Mouse (Mus musculus) right cerebral cortex, postnatal 4 days (tissue): ENCODE measurements around the gene Elf4.
"Not testable (repeated sequence)": the region's sequence is repeated elsewhere in the genome, so short reads cannot be mapped to it uniquely, and the experiment has no call there.

Source experiments
- DNase-seq: peaks from one replicate; pipeline ENCODE4 v3.0.0-alpha.2; 2022

Gene Elf4

GRCm38 (mm10) chrX:48462754-48463507 is at the start of gene Elf4:
Elf4 (minus strand) TSS chrX:48463132.
- DNase-seq, result peak; percentile 62

DNA sequence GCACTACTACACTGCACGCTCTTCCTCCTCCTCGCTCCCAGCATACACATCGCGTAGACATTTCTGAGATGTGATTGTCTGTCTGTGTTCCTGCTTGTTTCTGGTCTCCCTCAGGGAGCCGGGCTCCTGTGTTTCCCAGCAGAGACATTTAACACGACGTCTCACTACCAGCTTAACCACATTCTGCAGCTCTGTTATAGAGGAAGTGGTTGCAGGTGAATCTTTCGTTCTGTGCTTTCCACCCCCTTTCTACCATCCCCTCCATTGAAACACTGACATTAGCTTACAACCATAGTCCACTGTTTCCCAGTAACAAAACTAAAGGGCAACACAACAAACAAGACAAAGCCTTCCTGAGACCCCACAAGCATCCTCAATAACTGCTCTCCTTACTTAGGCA is 30.8 kb upstream of the Elf4 start:
- no peak for DNase-seq

DNA sequence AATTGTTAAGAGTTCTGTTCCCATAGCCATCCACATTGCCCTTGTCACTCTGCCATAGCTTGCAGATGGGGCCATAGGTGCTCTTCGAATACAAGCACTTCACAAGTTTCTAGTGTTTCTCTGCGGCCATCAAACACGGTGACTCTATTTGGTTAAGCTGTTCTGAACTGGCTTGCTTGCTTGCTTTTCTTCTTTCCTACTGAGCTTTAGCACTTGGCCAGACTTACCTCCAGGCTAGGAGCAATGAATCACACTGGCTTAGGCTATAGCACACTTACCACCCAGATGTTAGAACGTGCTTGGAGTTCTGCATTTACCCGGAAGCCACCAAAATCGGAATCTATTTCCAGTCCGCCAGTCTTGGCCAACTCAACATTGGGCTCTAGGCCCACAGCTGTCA is 18.8 kb upstream of the Elf4 start:
- no peak for DNase-seq

- no peak for DNase-seq
These were observed 18.2 kb upstream of the Elf4 start for GRCm38 (mm10) chrX:48481095-48481494.

DNA sequence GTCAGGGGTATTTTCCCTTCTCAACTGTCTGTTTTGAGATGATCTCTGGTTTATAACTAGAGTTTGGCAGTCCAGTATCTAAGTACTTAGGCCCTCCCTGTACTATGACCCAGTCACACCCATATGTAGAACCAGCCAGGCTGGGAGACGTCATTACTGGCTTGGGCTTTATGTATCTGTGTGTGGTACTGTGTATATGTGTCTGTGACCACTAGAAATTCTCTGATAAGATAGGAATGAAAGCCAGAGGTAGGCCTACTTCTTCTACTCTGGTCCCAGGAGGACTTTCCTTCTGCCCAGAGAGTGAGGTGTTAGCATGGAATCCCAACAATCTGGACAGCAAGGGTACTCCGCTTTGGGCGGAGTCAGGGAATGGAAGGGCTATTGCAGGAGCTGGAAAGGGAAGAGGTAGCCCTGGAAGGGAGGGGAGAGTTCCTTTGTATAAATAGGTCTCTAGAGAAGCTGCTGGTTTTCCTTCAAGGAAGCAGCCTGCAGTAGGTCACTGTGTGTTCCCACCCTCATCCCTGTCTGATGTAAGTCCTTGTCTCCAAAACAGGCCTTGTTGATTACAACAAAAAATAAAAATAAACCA is 4.5 kb upstream of the Elf4 start:
- no peak for DNase-seq

DNA sequence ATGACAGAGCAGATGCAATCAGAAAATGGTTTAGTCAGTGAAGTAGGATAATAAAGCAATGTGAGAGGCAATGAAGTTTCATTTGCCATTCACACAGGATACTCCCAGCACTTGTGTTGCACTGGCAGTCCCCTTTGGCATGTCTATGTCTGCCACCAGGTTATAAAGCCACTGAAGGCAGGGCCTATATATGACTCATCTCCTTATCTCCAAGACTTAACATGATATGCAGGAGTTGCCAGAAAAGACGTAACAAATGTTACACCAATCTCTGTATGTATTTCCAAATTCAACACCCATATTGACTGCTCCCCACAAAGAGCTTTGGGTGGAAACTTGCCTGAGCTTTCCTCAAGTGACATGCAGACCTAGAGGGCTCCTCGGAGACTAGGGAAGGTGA is 3.2 kb upstream of the Elf4 start:
- DNase-seq, result no peak

DNA sequence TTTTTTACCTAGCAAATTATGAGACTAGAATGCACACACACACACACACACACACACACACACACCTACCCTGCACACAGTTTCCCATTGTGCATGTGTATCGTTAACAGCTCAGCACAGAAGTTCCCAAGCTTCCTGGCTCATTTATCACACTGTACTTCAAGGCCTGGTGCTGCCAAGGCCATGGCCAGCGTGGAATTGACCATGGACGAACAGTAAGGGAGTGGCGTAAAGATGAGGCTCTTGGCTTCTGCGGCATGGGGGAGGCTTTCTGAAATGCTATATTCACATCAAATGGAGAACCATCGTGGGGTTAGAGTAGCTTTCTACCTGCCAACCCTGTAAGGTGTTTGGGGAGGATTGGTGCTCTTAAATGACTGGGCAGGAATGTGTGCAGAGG is 1.5 kb upstream of the Elf4 start:
- DNase-seq, result no peak

GRCm38 (mm10) chrX:48463636-48464035 is 704 bp upstream of the Elf4 start:
- DNase-seq, result no peak

- DNase-seq, result no peak
These were observed 635 bp downstream of the Elf4 start for GRCm38 (mm10) chrX:48462297-48462696.

GRCm38 (mm10) chrX:48461006-48461405 is 1.9 kb downstream of the Elf4 start:
- no peak for DNase-seq

- DNase-seq, result no peak
These were observed 2.4 kb downstream of the Elf4 start for GRCm38 (mm10) chrX:48460496-48460895.

- no peak for DNase-seq
These were observed 6.0 kb downstream of the Elf4 start for GRCm38 (mm10) chrX:48456956-48457355.

DNA sequence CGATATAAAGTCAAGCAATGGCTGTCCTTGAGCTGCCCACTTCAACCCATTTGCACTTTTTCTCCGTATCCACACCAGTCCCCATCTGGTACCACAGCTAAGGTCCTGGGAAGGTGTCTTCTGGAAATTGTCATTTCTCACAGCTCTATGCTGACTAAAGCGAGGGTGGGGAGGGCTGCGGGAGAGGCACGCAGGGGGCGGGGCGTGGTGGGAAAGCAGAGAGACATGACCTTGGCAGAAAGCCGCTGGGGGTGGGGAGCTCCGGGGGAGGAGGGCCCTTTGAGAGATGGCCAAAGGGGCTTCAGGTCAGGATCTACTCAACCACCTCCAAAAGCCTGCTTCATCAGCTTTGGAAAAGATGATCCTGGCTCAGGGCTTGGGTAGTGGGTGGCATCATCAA is 7.9 kb downstream of the Elf4 start:
- no peak for DNase-seq

DNA sequence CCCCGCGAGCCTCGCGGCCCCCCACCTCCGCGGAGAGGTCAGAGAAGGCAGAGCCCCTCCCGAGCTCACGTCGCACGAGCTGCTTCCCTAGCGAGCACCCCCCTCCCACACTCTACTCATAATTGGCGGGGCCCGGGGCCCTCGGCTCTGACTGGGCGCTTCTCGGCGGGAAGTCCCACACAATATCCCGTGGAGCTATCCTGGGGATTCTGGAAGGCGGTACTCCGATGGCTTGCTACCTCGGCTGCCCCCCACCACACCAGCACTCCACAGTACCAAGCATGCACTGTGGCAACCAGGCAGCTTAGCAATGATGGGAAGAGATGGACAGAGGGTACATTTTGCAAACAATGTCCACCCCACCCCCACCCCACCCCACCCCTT is 8.4 kb downstream of the Elf4 start:
- no peak for DNase-seq

- DNase-seq, result peak; percentile 16
These were observed 9.0 kb downstream of the Elf4 start for GRCm38 (mm10) chrX:48453736-48454494.

- no peak for DNase-seq
These were observed 9.8 kb downstream of the Elf4 start for GRCm38 (mm10) chrX:48452931-48453673.

DNA sequence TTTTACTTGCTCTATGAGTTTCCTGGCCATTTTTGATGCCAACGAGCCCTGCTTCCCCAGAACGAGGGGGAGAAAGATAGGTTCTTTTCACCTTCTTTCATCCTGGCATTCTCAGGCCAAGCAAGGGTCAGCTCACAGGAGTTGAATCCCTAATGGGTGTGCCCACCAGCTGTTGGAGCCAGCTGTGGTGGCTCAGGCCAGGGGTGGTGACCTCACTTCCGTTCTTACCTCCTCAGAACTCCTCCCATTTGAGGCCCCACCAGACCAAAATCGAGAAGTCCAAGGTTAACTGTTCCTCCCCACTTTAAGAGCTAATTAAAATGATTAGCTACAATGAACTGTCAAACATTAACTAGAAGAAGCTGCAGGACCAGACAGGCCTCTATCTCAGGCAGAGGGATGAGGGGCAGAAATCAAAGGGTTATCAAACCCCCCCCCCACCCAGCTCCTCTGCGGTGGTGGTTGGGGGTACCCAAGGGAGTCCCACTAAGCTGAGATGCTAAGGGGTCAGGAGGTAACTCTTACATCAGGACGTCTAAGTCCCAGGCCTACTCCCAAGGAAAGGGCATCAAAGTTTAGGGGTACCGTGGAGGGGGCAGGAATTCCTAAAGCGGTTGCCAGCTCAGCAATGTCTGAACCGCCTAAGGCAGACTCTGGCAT is 10.6 kb downstream of the Elf4 start:
- no peak for DNase-seq

- no peak for DNase-seq
These were observed 13.3 kb downstream of the Elf4 start for GRCm38 (mm10) chrX:48449646-48450045.

DNA sequence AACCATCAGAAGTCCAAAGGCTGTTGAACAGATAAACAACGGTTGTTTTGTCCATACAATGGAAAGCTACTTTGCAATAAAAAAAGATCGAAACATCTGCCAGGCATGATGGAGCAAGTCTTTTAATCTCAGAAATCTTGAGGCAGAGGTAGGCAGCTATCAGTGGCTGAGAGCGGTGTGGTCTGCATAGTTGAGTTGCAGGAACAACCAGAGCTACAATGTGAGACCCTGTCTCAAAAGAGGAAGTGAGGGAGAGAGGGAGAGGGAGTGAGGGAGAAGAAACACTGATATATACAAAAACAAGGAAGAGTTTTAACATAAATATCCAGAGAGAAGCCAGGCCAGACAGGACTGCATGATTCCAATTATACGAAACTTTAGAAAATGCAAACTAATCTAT is 18.3 kb downstream of the Elf4 start:
- DNase-seq, result no peak

GRCm38 (mm10) chrX:48441954-48442353 is 21.0 kb downstream of the Elf4 start:
- no peak for DNase-seq

GRCm38 (mm10) chrX:48441548-48441947 is 21.4 kb downstream of the Elf4 start:
- no peak for DNase-seq

- no peak for DNase-seq
These were observed 23.9 kb downstream of the Elf4 start for GRCm38 (mm10) chrX:48439036-48439435.

- DNase-seq, result not testable (repeated sequence)
These were observed 26.9 kb downstream of the Elf4 start for GRCm38 (mm10) chrX:48436082-48436481.
